Mouse (Mus musculus) skeletal muscle tissue, adult 2 months (tissue): ENCODE results near the gene Arhgap35.
"Not testable (repeated sequence)": the region's sequence is repeated elsewhere in the genome, so short reads cannot be mapped to it uniquely, and the experiment has no call there.

Experiments used
- DNase-seq: peaks from one replicate; pipeline ENCODE4 v3.0.0-alpha.2; 2012; ENCODE audit warnings: low read depth, low spot score

The Arhgap35 gene

DNA sequence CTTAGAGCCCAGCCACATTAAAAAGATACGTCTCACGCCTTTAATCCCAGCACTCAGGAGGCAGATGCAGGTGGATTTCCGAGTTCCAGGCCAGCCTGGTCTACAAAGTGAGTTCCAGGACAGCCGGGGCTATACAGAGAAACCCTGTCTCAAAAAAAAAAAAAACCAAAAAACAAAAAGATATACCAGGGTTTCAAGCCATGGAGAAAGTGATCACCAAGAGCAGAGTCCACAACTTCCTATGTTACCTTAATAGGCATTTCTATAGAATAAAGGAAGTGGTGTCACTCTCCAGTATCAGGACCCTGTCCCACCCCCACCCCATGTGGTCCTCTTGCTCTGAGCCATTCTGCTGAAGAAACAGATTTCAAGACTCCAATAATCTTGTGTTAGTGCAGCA is 8.0 kb downstream of the Arhgap35 start:
- not testable (repeated sequence) for DNase-seq

DNA sequence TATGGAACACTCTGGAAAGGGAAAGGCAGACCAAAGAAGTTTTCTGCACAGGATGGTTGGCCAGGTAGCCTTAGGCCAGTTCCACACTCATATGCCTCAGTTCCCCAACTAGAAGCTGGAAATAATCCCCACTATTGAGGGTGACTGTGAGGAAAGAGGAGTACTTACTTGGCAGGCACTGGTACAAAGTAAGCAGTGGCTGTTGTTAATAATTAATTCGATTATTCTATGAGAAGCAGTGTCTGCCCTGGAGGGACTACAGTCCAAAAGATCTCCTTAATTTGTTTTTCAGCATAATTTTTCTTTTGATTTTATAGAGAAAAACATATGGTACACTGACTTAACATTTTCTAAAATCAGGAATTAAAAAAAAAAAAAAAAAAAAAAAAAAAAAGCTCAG is 10.7 kb downstream of the Arhgap35 start:
- no peak for DNase-seq

DNA sequence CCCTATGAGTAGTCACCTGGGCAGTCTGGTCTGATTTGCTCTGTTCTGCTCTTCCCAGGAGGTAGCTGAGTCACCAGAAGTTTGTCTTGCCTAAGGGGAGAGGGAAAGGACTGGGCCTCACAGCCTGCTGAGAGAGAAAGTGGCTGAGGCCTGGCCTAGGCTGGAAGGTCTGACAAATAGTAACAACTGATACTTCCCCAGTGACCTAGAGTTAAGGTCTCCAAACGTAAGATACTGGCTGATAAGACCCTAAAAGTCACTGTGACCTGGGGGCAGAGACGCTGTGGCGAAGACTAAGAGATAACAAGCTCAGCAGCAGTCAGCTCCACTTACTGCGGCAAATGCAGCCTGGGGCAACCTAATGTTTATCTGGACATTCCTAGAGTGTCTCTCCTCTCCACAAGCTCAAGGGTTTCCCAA is 13.1 kb downstream of the Arhgap35 start:
- no peak for DNase-seq

DNA sequence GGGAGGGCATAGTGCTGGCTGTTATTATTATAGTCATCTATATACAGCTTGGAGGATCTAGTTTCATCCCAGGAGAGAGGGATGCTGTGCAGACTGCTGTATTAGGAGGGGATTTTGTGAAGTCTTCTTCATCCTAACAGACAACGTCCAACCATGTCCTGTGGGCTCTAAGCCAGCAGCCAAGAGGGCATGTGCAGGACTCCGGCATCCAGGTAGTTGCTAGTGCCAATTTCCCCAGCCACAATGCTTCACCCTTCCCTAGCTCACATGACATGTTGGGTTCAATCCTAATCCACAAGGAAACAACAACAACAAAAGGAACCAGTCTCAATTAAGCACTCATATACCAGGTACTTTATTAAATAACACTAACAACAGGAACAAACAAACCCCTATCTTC is 15.8 kb downstream of the Arhgap35 start:
- no peak for DNase-seq

DNA sequence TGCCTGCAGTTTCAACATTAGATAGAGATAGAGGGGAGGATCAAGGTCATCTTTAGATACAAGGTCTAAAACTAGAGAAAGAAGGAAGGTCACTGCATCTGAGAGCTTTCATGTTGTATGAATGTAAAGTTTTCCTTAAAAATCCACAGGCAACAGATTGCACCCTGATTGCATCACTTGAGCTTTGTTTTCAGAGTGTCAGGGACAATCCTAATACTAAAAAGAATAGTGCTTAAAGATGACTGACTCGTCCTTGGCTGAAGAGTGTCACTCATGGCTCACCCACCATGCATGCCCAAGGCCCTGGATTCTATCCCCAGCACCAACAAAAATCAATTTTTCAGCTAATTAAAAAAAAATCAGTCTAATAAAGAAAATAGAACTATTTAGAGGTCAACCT is 23.5 kb downstream of the Arhgap35 start:
- DNase-seq, result no peak

DNA sequence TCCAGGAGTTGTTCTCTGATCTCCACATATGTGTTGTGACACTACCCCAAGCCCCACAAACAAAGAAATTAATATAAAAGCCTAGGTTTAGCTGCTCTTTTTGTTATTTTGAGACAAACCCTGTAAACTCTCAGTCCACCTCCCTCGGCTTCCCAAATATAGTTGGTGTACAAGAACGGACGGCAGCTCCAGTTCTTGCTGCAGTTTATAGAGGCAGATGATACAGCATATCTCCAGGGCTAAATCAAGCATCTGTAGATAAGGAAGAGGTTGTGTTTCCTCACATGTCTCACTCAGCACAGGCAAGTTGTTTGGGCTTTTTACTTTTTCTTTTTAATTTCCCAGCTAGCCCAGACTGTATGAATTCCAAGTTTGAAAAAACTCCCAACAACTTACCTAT is 27.1 kb downstream of the Arhgap35 start:
- DNase-seq, result no peak

DNA sequence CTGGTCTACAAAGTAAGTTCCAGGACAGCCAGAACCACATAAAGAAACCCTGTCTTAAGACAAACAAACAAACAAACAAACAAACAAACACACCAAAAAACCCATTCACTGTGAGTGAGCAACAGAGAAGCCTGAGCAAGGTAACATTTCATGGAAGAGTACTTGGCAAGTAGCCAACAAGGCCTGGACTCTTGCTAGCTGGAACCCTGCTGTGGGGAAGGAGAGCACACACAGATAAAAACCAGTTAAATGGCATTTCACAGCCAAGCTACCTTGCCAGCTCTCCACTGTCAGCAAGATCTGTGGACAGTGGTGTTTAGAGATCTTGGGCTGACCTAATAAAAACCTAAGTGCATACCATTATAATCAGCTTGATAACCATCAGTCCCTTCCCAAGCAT is 30.4 kb downstream of the Arhgap35 start:
- no peak for DNase-seq

DNA sequence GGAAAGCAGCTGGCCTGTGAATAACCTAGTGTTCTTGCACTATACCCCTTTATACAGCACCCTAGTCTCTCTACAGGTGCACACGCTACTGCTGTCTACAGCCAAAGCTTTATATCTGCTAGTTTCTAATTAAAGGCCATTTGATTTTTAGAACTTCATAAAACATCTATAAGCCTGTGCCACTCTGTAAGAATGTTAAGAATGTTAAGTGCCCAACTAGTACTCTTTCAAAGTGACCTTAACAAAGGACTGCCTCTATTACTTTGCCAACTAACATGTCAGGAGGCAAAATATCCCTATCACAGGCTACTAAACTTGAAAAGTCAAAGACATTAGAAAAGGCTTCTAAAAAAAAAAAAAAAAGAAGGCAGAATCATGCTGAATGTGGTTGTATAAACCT is 31.0 kb downstream of the Arhgap35 start:
- no peak for DNase-seq

DNA sequence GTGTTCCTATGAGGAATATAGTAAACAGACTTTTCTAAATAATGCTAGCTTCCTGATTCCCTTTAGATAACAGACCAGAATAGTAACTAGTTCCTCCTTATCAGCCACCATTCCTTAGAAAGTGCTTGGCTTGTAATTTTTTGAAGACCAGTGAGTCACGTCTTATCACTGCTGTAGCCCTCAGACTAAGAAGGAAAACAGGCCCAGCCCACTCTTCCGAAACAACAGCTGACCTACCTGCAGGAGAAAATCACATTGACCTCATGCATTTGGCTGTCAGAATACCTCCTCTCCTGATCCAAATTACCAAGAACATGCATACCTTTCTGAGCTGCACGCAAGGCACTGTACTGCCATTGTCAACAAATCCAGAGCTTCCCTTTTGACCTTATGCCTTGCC is 32.5 kb downstream of the Arhgap35 start:
- DNase-seq, result no peak

DNA sequence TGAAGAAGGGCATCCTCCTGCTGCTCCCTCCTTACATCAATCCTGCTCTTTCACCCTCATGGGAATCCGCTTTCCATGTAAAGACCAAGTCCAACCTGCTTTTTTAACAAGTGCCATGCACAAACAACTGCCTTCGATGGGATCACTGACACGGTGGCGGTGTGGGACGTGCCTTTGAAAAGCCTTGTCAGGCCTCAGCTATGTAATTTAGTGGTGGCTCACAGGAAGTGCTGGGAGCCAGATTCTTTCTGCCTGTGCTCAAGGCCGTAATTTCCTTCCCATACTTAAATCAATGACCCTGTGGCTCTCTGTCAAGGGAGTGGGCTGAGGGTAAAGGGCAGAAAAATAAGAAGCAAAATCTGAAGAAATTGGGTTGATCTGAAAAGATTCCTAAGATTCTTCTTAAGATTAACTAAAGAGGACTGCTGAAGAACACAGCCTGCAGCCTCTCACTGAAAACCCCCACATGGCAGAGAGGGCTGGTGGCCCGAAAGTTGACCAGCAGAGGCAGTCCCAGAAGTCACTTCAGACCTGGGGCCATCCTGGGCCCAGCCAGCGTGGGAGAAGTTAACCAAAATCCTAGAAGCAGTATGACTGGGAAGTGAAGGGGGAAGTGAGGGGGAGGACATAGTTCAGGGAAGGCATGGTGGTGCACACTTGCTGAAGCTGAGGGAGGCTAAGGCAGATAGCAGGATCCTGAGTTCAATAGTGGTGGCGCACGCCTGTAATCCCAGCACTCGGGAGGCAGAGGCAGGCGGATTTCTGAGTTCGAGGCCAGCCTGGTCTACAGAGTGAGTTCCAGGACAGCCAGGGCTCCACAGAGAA is 33.3 kb downstream of the Arhgap35 start:
- DNase-seq, result no peak

DNA sequence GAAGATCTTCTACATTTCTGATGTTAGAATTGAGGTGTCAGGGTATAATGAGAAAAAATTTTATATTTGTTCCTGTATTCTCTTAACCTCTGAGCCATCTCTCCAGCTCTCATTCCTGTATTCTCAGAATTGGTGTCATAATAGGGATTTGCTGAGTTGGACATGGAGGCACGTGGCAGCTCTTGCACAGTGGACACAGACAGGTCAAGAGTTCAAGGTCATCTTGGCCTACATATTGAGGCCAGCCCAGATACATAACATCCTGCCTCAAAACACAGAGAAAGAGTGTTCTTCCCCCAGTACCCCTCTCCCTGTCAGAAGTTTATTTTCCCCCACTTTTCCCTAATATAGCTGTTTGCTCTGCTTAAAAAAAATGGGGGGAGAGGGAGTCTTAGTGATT is 38.1 kb downstream of the Arhgap35 start:
- DNase-seq, result no peak

DNA sequence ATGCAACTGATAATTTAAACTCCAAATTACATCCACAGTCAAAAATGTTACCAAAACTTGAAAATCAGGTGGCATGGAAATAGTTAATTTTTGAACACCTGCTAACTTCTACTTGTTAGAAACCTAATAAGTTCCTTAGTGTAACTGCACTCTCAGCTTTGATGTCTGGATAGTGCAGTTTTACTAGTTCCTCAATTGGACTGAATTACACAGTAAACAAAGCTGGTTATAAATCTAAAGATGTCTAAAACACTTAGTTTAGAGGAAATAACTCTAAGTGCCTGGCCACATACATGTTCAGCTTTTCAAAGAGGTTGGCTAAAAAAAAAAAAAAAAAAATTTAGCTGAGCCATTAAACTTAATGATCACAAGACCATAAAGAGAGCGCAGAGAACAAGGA is 43.6 kb downstream of the Arhgap35 start:
- no peak for DNase-seq

DNA sequence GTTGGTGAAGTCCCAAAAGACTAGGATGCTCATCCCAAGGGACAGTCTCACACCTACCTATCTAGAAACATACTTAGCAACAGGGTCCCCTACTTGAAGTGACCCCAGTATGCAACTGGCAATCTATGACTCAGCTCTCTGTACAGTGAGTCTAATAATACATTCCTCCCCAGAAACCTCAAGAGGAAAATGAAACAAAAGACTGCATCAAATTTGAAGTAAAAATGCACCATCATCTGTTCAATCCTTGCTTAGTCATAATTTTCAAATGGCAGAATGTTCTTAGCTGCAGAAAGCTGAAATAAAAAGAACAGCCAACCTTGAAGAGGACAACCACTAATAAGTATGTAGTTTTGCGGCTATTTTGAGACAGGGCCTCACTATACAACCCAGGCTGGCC is 44.1 kb downstream of the Arhgap35 start:
- DNase-seq, result no peak

DNA sequence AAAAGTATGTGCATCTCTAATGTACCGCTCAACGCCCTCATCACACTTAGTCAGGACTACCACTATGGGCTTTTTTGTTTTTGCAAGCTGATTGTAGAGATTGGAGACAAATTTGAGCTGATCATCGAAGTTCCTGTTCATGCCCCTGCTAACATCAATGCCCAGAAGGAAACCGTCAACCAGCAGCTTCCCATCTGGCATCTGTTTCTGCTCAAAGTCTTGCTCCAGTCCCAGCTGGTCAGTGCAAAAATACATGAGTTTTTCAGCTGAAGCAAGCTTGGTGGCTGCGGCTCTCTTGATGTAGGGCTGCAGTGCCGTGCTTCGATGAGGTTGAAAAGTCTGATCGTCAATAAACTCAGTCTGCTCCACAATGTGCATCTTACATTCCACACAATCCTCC is 50.3 kb downstream of the Arhgap35 start:
- DNase-seq, result no peak

DNA sequence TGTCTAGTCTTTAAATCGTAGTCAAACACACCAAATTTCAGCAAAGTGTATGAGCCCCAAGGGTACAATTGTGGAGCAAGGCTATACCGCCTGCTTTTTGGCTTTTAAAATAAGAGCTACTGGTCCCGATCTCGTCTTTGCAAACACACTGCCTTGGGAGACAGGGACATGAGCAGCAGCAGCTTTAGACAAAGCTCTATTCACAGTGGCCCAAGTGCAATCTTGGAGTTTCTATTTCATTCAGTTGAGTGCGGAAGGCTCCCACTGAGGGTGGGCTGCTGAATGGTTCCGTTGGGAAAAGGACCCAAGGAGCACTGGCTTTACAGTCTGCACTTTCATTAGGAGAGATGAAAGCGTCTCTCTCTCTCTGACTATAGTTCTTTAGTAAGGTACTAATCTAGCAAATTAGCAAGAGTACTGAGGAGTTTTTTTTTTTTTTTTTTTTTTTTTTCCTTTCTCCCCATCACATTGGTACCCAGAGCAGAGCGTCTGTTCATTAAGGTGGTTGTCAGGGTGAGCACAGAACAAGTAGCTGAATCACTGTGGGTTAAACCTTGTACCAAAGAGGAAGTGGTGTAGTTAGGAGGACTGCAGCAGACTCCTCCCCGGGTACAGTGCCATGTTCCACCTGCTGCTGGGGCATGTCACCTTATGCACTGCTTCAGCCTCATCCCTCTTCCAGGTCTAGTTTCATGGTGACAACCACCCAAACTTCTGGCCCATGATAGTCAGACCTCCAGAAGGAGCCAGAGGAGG is 56.8 kb downstream of the Arhgap35 start:
- DNase-seq, result no peak

DNA sequence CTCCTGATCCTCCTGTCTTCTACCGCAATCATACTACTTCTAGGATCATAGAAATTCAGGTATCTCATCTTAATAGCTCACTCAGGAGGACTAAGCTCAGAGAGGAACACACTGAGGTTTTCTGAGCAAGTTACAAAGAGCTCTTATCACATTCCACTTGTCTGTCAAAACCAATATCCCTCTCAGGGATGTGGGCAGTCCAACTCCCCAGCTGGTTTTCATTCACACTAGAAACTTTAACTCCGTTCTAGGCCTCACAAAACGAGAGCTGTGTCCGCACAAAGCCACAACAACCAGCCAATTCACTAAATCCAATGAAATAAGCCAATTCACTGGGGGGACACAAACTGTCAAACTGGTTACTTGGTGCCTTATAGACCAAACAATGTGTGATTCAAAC is 57.5 kb downstream of the Arhgap35 start:
- DNase-seq, result no peak

DNA sequence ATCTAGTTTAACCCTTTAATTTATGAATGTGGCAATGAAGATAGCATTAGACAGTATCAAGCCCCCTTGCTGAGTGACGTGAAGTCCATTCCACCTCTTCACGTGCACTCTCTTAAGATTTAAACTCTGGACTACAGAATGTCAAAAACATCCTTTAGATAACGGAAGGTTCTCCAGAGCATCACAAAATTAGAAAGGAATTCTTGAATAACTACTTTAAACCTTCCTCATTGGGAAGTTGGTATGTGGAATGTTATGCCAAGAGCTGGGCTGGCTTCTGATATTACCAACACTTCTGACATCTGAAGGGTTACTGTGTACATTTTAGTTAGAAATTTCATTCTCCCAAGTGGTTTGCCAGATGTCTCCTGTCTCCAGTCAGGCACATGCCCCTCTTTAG is 60.6 kb downstream of the Arhgap35 start:
- no peak for DNase-seq

DNA sequence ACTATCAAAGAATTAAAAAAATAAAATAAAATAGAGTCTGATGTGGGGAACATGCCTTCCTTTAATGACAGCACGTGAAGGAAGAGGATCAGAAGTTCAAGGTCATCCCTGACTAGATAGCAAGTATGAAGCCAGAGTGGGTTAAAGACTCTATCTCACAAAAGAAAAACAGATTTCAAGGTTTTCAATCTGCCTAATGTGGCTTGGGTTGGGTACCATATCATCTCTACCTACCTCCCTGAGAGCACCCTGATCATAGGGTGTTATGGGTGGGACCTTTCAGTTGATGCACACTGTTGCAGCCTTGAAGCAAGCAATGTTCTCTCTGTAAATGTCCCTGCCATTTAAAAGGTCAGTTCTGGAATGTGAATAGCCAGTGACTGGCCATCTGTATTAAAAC is 63.2 kb downstream of the Arhgap35 start:
- DNase-seq, result no peak

DNA sequence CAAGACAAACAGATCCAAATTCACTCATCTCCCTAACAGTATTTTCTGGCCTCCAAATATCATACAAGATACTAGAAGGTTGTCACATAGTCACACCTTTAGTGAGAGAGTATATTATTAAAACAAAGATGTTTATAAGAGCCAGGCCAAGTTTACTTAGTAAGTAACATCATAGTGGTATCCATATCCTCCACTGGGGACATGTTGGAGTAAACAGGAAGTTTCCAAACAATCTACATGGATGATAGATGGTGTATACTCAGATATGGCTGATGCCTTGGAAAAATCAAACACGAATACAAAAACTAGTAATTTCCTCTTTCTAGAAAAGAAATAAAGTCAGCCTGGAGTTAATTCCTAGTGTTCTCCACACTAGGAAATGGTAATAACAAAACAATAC is 65.5 kb downstream of the Arhgap35 start:
- DNase-seq, result no peak

DNA sequence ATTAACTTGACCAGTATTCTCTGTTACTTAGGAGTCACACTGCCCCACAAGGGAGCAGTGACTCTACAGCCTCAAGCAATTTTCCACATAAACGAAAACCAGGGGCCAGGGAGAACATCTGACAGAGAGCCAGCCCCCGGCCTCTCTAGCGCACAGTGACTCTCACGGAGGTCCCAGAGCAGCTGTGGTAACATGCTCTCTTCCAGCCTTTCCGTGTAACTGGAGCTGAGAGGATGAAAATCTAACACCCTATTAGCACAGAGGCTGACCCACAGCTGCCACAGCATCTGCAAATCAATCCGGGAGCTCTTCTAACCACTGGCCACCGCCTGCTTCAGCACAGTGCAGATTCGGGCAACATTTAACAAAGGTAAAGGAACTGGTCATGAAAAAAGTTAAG is 70.0 kb downstream of the Arhgap35 start:
- DNase-seq, result peak; percentile 42

DNA sequence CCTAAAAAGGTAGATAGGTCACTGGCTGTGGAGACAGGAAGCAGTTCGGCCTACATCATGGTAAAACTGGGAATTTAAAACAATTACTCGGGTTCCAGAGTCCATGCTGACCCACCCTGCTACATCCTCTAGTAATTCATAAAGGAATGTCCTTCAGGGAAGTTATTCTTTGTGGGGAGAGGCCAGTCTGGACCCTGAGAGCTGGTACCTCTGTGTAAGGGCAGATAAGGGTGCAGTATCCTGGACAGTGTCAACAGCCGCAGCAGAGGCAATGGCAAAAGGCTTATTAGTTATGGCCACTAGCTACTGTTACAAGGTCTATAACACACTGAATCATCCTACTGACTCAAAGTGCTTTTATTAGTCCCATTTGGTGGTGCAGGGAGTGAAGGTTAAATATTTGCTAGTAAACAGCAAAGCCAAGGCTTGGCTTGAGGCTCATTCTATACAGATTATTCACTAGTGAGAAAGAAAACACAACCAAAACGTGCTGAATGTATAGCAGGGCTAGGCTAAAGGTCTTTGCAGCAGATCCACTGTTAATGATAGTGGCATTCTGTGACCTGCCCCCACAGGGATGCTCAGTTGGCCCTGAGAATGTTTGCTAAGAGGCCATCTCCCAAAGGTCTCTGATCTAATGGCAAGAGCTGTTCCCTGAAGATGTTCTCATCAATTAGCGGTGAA is 77.4 kb downstream of the Arhgap35 start:
- no peak for DNase-seq

DNA sequence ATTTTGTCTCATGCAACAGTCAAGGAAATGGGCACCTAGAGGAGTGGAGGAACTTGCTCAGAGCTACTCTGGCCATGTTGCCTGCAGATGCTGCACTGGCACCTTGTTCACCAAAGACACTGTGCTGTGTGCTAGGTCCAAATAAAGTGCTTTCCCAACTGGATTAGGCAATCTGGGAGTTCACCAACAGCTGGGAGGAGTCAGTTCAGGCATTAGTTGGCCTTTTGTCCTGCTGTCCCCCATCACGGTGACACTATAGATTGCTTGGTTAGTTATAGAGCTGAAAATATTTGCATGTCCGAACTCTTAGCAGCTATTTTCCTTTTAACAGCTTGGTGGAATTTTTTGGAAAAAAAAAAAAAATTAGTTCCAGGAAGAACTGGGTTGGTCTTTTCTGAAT is 88.8 kb downstream of the Arhgap35 start:
- DNase-seq, result no peak

DNA sequence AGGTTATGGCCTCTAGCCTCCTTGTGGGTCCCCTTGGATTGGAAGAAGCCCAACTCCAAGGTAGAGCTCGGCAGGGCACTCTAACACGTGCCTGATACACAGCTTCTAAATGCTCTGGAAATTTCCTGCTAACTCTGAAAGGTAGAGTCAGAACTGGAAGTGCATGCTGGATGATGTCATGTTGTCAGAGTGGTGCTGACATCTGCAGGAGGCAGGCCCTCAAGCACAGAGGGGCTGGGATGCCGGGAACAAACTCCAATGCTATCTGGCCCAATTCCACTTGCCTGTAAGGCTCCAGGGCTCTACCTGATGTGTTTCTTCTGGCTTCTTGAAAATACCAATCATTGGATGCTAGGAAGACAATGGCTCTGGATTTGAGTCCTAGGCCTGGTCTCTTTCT is 89.3 kb downstream of the Arhgap35 start:
- DNase-seq, result no peak
